Mouse (Mus musculus): ENCODE data around the gene Aadat. TPM values are rescaled to one million over a fixed set of nuclear protein-coding genes. Genes with fewer than 3 reads are reported as not detected.
"Not testable (repeated sequence)": the region's sequence is repeated elsewhere in the genome, so short reads cannot be mapped to it uniquely, and the experiment has no call there.

Gene Aadat
- total RNA-seq (2021): 0.95 TPM in 1 of 2 replicates, not detected in the other
- long read RNA-seq, transcript Aadat-201 (13 exons, 1,972 nt): major isoform, 38 of 43 reads
- long read RNA-seq, partial matches to known transcripts: 3 of 43 reads
- long read RNA-seq, other reads (novel, unspliced or antisense): 2 of 43 reads

- DNase-seq: peak; percentile 31
Observed at GRCm38 (mm10) chr8:60505653-60506521, at the start of gene Aadat. Aadat (plus strand) TSS chr8:60505932.

- DNase-seq: peak; percentile 52
Observed at GRCm38 (mm10) chr8:60466686-60467335, 38.9 kb upstream of the Aadat start.

GRCm38 (mm10) chr8:60490147-60490546 is 15.6 kb upstream of the Aadat start:
- DNase-seq: no peak

GRCm38 (mm10) chr8:60491871-60492270 is 13.9 kb upstream of the Aadat start:
- DNase-seq: no peak

GRCm38 (mm10) chr8:60492471-60492870 is 13.3 kb upstream of the Aadat start:
- DNase-seq: no peak

GRCm38 (mm10) chr8:60494606-60495005 is 11.1 kb upstream of the Aadat start:
- DNase-seq: no peak

- not testable (repeated sequence) for DNase-seq
Observed at GRCm38 (mm10) chr8:60495046-60495445, 10.7 kb upstream of the Aadat start.

GRCm38 (mm10) chr8:60503098-60503497 is 2.6 kb upstream of the Aadat start, which contains the start of gene Gm10283:
Gm10283 (minus strand) TSS chr8:60503198.
- no peak for DNase-seq

GRCm38 (mm10) chr8:60518286-60518685 is 12.6 kb downstream of the Aadat start:
- DNase-seq: no peak

- no peak for DNase-seq
Observed at GRCm38 (mm10) chr8:60534945-60535344, 29.2 kb downstream of the Aadat start.

- DNase-seq: no peak
Observed at GRCm38 (mm10) chr8:60566783-60567182, 61.1 kb downstream of the Aadat start.

GRCm38 (mm10) chr8:60577231-60577630 is 71.5 kb downstream of the Aadat start:
- DNase-seq: no peak

GRCm38 (mm10) chr8:60583369-60583768 is 77.6 kb downstream of the Aadat start:
- no peak for DNase-seq

- not testable (repeated sequence) for DNase-seq
Observed at GRCm38 (mm10) chr8:60591352-60592105, 85.8 kb downstream of the Aadat start.

GRCm38 (mm10) chr8:60594761-60595160 is 89.0 kb downstream of the Aadat start:
- peak; percentile 6 for DNase-seq

Other genes with a start within 250 kb of the Aadat start
- gene Gm10283, start 2.7 kb upstream of the Aadat start, total RNA-seq (2021): not detected in 2 replicates
- gene Mfap3l, start 126.9 kb downstream of the Aadat start, total RNA-seq (2021): 2.5 and 2.6 TPM in 2 replicates